Comparison of ENCODE assay signal across 32 mouse cellular contexts in the genomic region with DNA sequence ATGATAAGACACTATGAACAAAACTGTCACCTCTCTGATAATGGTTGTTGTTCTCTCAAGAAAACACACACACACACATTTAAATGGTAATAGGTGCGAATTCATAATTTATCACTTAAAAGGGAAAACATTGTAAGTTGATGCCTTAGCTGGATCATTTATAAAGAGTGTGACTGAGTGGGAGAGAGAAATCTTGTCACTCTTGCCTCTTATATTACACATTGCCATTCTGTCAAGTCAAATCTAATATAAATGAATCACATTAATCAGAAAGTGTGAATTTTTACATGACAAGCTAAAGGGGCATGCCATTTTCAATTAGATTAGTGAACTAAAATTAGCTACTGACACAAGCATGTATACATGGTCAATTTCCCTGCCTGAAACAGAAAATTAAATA. TPM values are rescaled to one million over a fixed set of nuclear protein-coding genes. Genes with fewer than 3 reads are reported as not detected.
"Had no signal": no experiment of that assay in that cellular context is flagged by ENCODE, and none has a peak within 500 bp of the region (broad histone marks: within the 10 kb centered on the region; RNA-seq: fewer than 3 reads in every experiment).

No protein-coding gene starts in this region.

- H3K4me1 ChIP-seq: embryonic facial prominence, embryonic 10.5 days; embryonic facial prominence, embryonic 12.5 days; embryonic facial prominence, embryonic 13.5 days; embryonic facial prominence, embryonic 15.5 days; heart, embryonic 10.5 days; heart, embryonic 12.5 days had no signal

- H3K9me3 ChIP-seq: embryonic facial prominence, embryonic 10.5 days; embryonic facial prominence, embryonic 12.5 days; embryonic facial prominence, embryonic 13.5 days; embryonic facial prominence, embryonic 15.5 days; heart, embryonic 10.5 days; heart, embryonic 12.5 days had no signal

- H3K36me3 ChIP-seq: embryonic facial prominence, embryonic 10.5 days; embryonic facial prominence, embryonic 12.5 days; embryonic facial prominence, embryonic 13.5 days; embryonic facial prominence, embryonic 15.5 days; heart, embryonic 10.5 days; heart, embryonic 12.5 days had no signal

- H3K27me3 ChIP-seq: embryonic facial prominence, embryonic 12.5 days; embryonic facial prominence, embryonic 13.5 days; heart, embryonic 12.5 days had no signal

- H3K27ac ChIP-seq: embryonic facial prominence, embryonic 10.5 days; embryonic facial prominence, embryonic 12.5 days; embryonic facial prominence, embryonic 13.5 days; embryonic facial prominence, embryonic 15.5 days; gastrocnemius, adult 2 months; heart, adult 2 months; heart, embryonic 10.5 days had no signal

- ATAC-seq: forebrain, postnatal 0 days had no signal

- DNase-seq: cerebellum, adult 2 months; cerebellum, adult 8-10 months; cerebellum, adult 9-10 months; cerebellum, adult 9-11 months; cerebellum, postnatal 10 days; cerebellum, postnatal 14 days; cerebellum, postnatal 25 days; cerebellum, postnatal 36 days; embryo, embryonic 11 days; forebrain, postnatal 0 days; gastrocnemius, adult 2 months; gastrocnemius, postnatal 10 days; gastrocnemius, postnatal 14 days; gastrocnemius, postnatal 25 days; gastrocnemius, postnatal 36 days; heart, adult 11 months; heart, adult 18-20 months; heart, adult 2 months had no signal

- H3K4me2 ChIP-seq: embryonic facial prominence, embryonic 12.5 days; embryonic facial prominence, embryonic 13.5 days; embryonic facial prominence, embryonic 15.5 days; heart, embryonic 11.5 days; heart, embryonic 12.5 days had no signal

- H3K9ac ChIP-seq: embryonic facial prominence, embryonic 12.5 days; embryonic facial prominence, embryonic 13.5 days; embryonic facial prominence, embryonic 15.5 days; forebrain, postnatal 0 days; heart, embryonic 12.5 days had no signal

- H3K4me3 ChIP-seq: embryonic facial prominence, embryonic 10.5 days; embryonic facial prominence, embryonic 12.5 days; embryonic facial prominence, embryonic 13.5 days; embryonic facial prominence, embryonic 15.5 days; erythroblast, embryonic 14.5 days; gastrocnemius, adult 2 months; heart, adult 2 months; heart, embryonic 10.5 days; heart, embryonic 12.5 days had no signal

RNA-seq across cellular contexts. Expression of a gene that starts 44.7 kb away (rescaled TPM):
- polyA plus RNA-seq: cerebellum, adult 2 months; cortical plate, adult 2 months; embryonic facial prominence, embryonic 10.5 days; embryonic facial prominence, embryonic 11.5 days; embryonic facial prominence, embryonic 12.5 days; embryonic facial prominence, embryonic 13.5 days; embryonic facial prominence, embryonic 14.5 days; embryonic facial prominence, embryonic 15.5 days; erythroblast, embryonic 14.5 days; forebrain, embryonic 11.5 days; forebrain, postnatal 0 days; frontal cortex, adult 2 months; gonadal fat pad, adult 2 months; heart, adult 2 months; heart, embryonic 10.5 days; heart, embryonic 11.5 days; heart, embryonic 12.5 days had no signal
